Mouse (Mus musculus): ENCODE data around the gene Usp3.

GRCm38 (mm10) chr9:66501248-66501647, 91.7 kb downstream of the Usp3 start:
- no peak for TF ChIP-seq CTCF (IDR thresholded peaks at IDR 0.05; ENCODE audit: control insufficient read depth, insufficient read depth, low read length)
- no peak for TF ChIP-seq POLR2A (IDR thresholded peaks at IDR 0.05; ENCODE audit: borderline replicate concordance, control insufficient read depth, low read depth, low read length)

Measured in bone marrow, adult 2 months (tissue).